Mouse (Mus musculus): ENCODE measurements around the gene Rela.

DNA sequence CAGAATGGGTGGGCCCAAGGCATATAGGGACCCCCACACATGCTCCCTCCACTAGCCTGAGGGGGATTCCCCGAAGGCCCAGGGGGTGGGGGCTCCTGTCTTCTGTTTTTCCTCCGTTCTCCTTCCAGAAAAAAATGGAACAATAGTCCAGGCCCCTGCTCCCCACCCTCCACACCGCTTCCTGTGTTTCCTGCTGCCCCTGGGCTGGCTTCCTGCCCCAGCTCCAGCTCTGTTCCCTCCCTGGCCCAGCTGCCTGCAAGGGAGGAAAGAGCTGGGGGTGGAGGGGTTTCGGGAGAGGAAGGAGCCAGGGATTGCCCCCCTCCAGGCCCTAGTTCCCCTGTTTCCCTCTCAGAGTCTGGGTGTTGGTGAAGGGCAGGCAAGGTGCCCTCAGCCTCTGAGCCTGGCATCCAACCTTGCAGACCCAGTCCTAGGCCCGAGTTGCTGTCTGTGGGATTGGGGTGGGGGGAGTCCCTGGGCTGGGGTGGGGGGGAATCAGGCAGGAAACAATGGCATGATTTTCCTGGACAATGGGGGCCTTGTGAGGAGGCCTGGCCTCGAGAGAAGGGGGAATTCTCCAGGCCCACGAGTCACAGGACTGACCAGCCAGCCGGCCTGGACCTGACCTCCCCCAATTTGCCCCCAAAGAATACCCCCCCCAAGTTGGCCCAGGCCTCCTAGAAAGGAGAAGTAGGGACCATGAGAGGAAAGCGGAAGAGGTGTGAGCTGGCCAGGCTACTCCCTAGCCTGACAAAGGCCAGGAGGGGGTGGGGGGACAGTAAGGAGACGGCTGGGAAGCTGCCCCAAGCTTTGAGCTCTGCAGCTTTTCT, 55.0 kb downstream of the Rela start:
- TF ChIP-seq GATA1 (IDR thresholded peaks at IDR 0.05; ENCODE audit: borderline replicate concordance, low read length) (no peak), FLI1 (IDR thresholded peaks at IDR 0.05; ENCODE audit: low read length) (no peak)
